Mouse (Mus musculus): Measurements from ENCODE around the gene Nuak1.

- TF ChIP-seq CTCF (IDR thresholded peaks at IDR 0.05; ENCODE audit: borderline replicate concordance, control insufficient read depth, extremely low read depth, insufficient read depth, low read length, poor library complexity) (no peak), POLR2A (IDR thresholded peaks at IDR 0.05; ENCODE audit: control insufficient read depth, extremely low read depth, insufficient read depth, low read length, poor library complexity) (no peak)
Measured at GRCm38 (mm10) chr10:84405135-84405776, 35.1 kb downstream of the Nuak1 start.

Data from thymus, adult 2 months (tissue).